Mouse (Mus musculus): ENCODE data around the gene Cetn3.

Cetn3 gene

DNA sequence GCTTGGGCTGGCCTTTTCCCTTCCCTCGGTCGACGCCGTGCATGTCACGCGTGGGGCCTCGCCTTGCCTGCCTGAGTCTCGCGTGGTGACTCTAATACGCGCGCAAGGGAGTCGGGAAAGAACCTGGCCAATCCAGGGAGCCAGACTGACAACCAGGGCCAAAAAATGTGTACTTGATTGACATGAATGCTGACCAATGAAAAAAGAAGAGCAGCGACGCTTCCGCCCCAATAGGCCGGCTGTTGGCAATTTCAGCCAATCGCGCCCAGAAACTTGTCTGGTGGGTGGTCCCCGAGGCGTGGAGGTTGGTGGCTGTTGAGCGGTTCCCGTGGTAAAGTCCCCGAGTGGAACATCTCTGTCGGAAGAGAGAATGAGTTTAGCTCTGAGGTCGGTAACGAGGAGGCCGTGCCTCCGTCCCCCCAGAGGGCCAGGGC lies at the start of gene Cetn3:
Cetn3 (plus strand) TSS at position 107 of the 434 bp plus-strand sequence.
- peak; percentile 92 for DNase-seq

DNA sequence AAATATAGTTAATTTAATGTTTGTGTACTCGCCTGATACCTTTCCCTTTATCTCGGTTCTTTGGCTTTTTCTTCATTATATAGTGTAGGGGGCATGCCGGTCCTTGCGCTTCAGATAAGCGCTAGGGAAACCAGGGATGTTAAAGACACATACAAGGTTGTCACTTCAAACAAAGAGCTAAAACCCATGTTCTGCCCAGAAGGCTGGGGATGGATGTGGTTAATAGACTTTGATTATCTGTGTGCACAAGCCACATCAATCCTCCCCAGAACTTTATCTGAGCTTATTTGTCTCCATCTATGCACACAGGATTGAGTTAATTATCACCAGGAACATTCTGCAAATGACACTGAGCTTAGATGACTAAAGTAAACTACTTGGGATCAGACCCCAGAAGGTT lies 46.3 kb upstream of the Cetn3 start:
- no peak for DNase-seq

GRCm38 (mm10) chr13:81740898-81741297 lies 42.0 kb upstream of the Cetn3 start:
- DNase-seq: no peak

GRCm38 (mm10) chr13:81743391-81744091 lies 39.3 kb upstream of the Cetn3 start:
- DNase-seq: no peak

- DNase-seq: no peak
Measured at GRCm38 (mm10) chr13:81744092-81744396, 38.8 kb upstream of the Cetn3 start.

- DNase-seq: no peak
Measured at GRCm38 (mm10) chr13:81754878-81755277, 28.0 kb upstream of the Cetn3 start.

- no peak for DNase-seq
Measured at GRCm38 (mm10) chr13:81755324-81755723, 27.6 kb upstream of the Cetn3 start.

DNA sequence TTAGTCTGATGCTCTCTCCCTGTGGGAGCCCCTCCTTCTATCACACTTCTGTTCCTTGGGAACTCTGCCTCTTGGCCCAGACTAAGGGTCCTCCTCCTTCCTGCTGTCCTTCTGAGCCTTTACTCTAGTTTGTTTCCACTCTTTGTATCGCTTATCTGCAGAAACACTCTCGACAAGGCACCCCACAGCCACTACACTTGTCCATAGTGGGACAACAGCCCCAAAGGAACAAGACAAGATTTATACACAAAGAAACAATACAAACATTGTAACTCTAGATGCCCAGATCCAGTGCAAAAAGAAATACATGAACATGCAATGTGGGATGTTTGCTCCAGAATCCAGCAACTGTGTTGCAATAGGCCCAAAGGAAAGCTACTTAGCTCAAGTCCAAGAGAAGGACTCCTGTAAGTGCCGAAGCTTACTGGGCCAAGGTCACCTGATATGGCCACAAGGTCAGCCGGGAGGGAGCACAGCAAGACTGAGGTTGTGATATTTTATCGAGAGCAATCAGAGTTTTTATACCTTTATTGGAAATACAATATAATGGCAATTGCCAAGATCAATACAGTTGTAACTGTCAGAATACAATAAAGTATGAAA lies 25.7 kb upstream of the Cetn3 start:
- DNase-seq: no peak

- no peak for DNase-seq
Measured at GRCm38 (mm10) chr13:81760379-81760778, 22.5 kb upstream of the Cetn3 start.

DNA sequence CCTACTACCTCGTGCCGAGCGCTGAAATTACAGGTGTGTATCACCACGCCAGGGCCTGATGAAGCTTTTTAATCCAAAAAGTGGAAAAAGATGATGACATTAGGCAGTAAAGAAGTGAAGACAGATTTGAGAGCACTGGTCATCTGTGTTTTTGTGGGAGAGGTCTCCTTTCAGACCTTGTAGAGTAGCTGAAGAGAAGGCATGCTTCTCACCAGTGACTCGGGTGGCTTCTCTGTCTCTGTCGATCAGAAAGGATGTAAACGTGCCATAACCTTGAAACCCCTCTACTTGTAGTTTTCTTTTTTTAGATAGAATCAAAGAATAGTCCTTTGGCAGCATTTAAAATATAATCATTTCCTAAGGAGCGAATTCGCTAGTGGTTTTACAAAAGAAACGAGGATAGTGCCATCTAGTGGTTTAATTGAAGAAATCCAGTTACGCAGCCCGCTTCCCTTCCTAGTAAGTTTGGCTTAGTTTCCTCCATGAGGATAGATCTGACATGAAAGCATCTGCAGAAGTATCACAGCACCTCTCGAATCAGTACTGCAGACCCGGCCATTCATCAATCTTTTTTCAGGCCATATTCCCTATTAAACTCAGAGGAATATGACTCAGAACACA lies 21.2 kb upstream of the Cetn3 start:
- DNase-seq: peak; percentile 26

DNA sequence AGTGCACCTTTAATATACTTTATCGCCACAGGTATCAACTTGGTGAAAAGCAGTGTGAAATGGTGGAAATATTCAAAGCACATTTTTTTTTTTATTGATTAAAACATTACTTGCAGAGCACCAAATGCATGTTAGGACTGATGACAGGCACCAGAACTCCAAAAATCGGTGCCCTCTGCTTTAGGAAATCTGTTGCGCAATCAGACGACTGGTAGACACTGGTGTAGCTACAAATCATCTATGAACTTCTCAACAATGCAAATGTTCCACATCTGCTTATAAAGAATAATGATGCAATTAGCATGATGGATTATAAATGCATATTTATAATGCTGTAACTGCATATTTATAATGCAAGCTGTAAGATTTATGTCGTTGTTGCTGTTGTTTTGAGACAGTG lies 18.7 kb upstream of the Cetn3 start:
- DNase-seq: no peak

DNA sequence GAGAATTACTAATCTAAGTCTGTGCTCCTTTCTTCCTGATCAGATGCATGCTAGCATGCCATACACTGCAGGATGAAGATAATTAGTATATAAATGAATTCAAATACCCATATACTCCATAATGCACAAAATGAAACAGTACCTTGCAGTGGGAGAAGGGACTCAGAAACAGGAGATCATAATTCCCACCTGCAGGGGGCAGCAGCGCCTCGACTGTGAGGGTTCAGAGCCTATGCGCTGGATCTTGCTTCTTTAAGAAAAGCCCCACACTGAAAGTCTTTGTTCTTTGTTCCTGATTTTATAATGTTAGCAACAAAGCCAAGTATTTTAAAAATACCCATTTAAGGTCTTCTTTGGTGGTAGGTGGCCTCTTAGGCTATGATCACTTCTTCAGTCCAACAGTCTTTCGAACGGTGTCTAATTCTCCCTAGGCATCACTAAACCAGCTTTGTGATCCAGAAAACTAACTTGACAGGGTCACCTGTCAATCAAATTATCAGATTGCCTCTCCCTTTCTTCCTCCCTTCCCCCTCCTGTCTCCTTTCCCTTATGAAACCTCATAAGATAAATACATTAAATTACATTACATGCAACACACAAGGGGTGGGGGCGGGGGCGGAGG lies 15.7 kb upstream of the Cetn3 start:
- peak; percentile 55 for DNase-seq

DNA sequence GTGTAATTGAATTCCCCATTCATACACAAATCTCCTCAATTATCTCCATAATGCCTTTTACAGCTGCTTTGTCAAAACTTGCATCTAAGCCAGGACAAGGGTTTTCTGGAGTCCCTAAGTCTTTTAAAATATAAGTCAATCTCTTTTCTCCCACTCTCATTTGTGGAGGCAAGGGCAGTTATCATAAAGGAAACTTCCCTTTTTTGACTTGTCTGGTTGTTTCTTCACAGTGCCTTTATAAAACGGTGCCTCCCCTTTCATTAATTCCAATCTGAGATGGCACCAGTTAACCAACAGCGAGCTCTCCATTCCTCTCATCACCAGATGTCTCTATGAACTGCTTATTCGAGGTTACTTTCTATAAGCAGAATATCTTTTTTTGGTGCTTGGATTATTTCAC lies 6.7 kb upstream of the Cetn3 start:
- no peak for DNase-seq

DNA sequence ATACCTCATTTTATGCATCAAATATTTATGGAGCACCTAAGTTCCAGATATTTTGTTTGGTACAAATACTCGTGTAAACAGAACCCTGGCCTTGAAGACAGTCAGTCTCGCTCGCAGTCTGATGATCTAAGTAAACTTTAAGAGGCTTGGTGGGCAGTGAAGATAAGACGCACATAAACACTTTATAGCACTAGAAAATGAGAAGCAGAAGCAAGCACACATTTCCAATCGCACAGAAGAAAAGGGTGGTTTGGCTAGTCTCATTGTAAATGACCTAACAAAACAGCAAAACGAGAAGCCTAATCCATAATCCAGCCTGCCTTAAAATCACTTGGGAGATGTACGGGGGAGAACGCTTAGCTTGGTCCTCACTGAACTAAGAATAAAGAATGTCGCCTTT lies 402 bp upstream of the Cetn3 start:
- DNase-seq: no peak

DNA sequence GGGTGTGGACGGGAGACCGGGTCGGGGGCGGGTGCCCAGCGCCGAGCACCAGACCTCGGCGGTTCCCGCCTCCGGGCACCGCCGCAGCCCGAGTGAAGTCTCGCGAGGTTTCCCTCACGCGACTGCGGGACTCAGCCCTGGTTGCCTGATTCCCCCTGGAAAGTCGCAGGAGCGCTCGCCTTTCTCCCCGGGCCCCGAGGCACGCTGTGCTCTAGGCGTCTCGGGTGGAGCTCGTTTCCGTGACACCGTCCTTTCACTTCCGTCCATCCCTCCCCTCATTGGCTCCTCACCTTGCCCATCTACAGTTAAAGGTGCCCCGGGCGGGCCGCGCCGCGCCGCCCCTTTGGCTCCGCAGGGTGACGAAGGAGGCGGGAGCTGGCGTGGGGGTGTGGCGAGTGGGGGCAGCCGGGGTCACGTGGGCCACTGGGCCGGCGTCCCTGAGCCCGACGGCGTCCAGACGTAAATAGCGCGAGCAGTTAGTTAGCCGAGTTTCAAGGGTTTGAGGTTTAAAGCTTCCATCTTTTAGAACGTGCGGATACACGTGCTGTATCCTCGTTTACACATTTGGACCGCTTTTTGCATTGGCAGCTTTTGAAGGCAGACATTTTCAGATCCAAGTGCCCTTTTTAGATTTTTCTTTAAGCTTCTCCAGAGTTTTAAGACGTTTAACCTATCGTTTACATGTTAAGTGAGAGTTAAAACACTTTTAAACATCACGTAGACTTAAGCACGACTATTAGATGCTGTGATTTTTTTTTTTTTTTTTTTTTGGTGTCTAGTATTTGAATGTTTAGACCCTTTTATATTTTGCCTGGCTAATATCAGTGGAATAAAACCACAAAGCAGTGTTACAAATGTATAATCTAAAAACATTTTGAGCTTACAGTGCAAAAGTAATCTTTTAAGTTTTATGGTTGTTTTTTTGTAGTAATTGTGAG lies 797 bp downstream of the Cetn3 start:
- peak; percentile 97 for DNase-seq

DNA sequence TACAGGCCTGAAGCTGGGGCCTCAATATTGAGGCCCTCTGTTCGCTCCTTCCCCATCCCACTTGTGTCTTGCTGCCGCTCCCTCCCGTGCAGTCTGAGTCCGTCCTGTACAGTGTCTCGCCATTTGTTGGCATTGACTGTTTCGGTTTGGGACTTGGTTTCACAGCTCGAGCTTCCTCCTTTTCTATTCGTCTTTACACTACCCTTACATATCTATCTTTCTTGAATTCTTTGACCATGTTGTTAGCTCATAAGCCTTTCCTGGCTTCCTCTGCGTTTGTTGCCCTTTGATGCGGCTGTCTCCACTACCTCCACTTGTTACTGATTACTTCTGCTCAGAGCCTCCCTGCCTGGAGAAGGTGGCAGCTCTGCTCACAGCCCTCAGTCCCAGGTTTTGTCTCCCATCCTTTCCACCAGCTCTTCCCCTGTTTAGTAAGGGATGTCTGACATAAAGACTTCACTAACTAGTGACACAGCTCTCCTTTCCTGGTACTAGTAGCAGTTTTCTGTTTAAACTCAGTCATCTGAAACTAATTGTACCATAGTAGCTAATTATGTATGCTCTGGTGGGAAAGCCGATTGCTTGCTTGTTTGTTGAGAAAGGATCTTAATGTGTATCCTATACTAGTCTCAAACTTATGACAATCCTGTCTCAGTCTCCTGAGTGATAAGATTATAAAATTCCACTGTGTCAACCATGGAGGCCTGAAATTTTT lies 3.0 kb downstream of the Cetn3 start:
- DNase-seq: peak; percentile 21

GRCm38 (mm10) chr13:81790160-81790559 lies 7.3 kb downstream of the Cetn3 start:
- DNase-seq: no peak

DNA sequence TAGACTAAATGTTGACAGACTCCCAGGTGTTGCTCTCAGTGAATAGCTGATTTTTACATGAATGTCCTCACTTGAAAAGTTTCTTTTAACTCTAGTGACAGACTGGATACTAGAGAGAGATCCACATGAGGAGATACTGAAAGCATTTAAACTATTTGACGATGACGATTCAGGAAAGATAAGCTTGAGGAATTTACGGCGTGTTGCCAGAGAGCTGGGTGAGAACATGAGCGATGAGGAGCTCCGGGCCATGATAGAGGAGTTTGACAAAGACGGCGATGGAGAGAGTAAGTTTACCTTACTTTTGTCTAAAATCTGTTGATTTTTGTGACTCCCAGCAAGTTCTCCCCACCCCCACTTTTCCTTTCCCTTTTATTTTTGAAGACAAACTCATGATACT lies 9.0 kb downstream of the Cetn3 start:
- DNase-seq: no peak

GRCm38 (mm10) chr13:81793850-81794249 lies 11.0 kb downstream of the Cetn3 start:
- no peak for DNase-seq

DNA sequence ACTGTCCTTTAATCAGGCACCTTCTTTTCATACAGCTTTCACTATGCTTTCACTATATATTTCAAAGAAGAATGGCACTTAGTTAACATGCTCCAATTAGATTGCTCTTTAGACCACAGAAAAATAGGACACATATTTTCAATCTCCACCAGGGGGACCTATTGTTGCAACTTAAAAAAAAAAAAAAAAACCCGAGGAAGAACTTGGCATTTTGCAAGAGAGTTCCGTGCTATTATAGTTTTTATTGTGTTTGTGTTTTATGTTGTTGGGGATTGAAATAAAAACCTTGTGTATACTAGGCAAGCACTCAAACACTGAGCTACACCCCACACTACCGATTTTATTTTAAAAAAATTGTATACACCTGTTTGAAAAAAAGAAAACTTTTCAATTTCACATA lies 18.2 kb downstream of the Cetn3 start:
- DNase-seq: no peak

GRCm38 (mm10) chr13:81803713-81804112 lies 20.8 kb downstream of the Cetn3 start:
- no peak for DNase-seq

GRCm38 (mm10) chr13:81822750-81823149 lies 39.9 kb downstream of the Cetn3 start:
- DNase-seq: no peak

All from cerebellum, adult 11 months (tissue).